Mouse (Mus musculus): Measurements from ENCODE around the gene Themis3.
A peak's percentile ranks its signal among the peaks of the same experiment; 100 is the strongest.
"Not testable (repeated sequence)": the region's sequence is repeated elsewhere in the genome, so short reads cannot be mapped to it uniquely, and the experiment has no call there.

Themis3 gene

DNA sequence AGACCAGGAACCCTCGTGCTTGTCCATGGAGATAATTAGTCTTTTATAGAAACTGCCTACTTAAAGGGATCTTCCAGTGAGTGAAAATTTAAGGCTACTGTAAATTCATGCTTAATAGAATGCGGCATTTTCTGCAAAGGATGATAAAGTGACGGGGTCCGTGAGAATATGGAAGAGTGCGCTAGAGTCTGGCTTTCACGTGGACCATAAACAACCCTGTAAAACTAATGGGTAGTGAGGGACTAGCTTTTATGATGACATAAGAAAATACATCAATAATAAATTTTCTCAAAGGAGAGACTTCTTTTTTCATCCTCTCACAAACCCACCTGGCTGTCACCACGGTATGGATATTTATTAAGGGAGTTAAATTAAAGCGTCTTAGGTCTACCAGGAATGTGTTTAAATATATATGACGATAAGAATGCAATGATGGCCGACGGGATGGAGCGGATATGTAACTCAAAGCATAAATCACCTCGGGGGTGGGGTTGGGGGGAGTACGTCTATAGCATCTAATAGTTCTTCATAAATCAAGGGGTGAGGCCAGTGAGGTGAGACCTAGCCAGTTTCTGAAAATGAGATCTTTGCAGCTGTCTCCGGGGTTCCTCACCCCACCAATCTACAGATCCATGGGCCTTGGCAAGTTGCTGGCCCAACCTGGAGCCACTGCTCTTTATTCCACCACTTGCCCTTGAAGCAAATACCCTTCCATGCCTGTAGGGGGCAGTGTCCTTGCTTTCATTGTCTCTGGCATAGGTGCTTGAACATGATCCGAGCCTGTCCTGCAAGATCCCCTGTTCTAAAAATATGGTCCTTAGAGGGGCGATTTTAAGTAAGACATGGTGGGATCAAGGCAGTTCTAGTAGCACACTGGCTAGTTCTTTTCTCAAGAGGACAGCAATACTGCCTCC, 35.8 kb downstream of the Themis3 start:
- DNase-seq (ENCODE audit: low read depth, low spot score), result peak; percentile 75

DNA sequence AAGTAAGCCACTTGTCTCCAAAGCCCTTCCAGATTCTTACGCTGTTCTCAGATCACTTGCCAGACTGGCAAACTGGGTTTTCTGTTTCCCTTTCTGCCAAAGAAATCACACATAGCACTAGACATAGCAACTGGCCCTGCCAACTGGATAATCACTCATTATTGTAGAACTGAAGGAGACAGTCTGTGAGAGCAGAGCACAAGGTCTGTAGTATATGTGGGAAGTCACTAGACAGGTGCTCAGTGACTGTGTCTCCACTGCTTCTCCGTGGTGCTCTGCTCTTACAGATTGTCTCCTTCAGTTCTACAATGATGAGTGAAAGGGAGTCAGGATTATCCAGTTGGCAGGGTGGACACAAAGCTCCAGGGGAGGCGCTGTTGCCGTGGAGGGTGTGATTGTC, 41.7 kb downstream of the Themis3 start:
- no peak for DNase-seq (ENCODE audit: low read depth, low spot score)

DNA sequence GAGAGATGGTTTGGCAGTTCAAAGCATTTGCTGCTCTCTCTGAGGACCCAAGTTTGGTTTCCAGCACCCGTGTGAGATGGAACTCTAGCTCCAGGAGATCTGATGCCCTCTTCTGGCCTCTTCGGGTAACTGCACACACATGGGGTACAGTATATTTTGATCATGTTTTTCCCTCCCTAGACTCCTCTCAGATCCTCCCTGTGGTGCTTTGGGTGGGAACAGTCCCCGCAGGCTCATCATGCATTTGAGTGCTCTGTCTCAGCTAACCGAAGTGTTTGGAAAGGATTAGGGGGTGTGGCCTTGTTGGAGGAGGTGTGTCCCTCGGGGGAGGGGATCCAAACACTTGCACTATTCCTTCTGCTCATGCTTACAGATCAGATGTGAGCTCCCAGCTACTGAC, 43.9 kb downstream of the Themis3 start:
- DNase-seq (ENCODE audit: low read depth, low spot score), result peak; percentile 40

DNA sequence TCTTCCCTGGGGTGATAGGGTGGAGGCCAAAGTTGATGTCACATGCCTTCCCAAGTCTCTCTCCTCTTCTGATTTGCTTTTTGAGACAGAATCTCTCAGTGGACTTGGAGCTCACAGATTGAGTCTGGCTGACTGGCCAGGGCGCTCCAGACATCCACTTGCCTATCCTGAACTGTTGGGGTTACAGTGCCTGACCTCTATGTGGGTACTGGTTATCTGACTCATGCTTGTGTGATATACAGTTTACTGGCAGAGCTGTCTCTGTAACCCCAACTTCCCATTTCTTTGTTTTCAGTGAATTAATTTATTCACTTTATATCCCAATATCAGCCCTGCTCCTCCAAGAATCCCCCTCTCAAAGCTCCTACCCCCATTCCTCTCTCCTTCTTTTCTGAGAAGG, 62.1 kb downstream of the Themis3 start:
- no peak for DNase-seq (ENCODE audit: low read depth, low spot score)

DNA sequence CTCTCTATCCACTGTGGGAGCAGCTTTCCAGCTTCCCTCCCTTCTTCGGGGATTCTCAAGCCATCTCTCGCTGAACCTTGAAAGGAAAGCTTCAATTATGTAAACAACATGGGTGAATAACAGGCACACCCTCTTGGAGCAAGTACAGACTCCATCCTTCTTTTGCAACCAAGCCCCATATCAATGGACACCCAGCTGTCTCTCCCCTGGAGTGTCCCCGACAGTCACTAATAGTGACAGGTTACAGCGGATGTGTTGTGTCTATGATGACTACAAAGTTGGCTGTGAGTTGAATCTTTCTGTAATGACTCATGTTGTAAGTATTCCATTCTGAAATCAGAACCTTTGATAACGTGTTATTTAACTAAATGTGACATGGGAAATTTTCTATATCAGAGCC, 71.0 kb downstream of the Themis3 start:
- DNase-seq (ENCODE audit: low read depth, low spot score), result no peak

DNA sequence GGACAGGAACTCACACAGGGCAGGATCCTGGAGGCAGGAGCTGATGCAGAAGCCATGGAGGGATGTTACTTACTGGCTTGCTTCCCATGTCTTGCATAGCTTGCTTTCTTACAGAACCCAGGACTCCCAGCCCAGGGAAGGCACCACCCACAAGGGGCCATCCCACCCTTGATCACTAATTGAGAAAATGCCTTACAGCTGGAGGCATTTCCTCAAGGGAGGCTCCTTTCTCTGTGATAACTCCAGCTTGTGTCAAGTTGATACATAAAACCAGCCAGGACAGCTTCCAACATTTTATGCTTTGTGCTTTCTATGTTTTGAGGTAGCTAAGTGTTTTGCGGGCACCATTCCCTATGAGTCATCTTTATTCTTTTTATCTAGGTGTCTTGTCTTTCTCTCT, 71.8 kb downstream of the Themis3 start:
- not testable (repeated sequence) for DNase-seq (ENCODE audit: low read depth, low spot score)

DNA sequence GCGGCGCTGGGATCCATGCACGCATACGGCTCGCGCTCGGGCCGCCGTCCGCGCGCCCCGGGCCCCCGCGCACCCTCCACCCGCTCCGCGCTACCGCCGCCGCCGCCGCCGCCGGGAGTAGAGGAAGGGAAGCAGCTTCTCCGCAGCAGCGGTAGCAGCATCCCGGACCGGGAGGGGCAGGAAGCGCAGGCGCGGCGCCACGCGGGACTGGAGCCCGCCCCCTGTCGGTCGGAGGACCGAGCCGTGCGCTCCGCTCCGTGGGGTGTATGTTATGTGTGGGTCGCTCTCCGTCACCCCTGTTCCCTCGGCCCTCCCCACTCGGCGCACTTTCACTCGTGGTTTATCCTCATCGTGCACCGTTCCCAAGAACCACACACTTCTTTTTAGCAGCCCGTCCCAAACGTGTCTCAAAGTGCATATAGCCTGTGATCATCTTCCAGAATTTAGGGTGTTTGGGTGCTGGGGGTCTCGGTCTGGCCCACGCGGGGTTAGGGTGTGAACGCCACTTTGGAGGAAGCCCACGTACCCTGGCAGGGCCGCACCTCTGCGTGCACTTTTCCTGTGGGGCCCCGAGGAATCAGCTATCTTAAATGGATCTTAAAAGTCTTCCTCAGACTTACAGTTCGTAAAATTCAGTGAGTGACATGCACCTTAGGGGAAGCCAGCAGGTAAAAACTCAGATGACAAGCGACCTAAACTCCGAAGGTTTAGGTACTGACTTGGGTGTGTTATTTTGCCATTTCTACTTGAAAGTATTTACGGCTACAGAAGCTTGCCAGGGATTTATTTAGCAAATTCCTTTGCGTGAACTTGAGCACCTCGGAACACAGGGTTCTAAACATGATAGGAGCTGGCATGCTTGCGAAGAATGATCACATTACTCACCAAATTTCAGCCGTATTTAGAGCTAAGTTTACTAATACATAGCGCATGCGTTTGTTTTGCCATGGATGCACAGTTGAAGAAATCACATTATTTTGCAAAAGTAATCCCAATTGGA, 74.6 kb downstream of the Themis3 start, which contains the start of gene Rab12:
Gene Rab12 (minus strand): TSS at position 176 of the 1,000 bp plus-strand sequence.
- DNase-seq (ENCODE audit: low read depth, low spot score), result peak; percentile 93

DNA sequence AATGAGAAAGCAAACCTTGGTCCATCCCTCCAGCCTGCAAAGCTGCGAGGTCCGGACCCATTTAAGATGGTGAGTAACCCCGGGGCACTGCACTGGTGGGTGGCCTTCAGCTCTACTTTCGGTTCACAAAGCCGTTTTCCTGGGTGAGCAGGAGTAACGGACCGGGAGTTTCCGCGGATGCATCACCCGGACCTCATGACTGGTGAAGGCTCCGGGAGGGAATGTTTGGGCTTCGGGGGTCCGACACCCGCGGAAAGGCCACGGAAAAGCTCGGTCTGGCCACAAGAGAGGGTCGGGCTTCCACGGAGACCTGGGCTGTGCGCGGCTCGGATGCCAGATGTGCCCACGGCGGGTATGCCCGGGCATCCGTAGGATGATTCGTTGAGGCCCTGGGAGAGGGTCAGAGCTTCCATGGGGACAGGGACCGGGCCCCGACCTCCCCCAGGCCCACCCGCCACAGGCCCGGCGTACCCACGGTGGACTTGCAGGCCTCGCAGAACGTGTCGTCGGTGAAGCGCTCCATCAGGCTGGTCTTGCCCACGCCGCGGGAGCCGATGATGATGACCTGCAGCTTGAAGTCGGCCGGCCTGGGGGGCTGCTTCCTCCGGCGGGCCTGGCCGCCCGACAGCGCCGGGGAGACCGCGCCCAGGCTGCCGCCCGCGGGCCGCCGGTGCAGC, 75.4 kb downstream of the Themis3 start:
- DNase-seq (ENCODE audit: low read depth, low spot score), result peak; percentile 62

DNA sequence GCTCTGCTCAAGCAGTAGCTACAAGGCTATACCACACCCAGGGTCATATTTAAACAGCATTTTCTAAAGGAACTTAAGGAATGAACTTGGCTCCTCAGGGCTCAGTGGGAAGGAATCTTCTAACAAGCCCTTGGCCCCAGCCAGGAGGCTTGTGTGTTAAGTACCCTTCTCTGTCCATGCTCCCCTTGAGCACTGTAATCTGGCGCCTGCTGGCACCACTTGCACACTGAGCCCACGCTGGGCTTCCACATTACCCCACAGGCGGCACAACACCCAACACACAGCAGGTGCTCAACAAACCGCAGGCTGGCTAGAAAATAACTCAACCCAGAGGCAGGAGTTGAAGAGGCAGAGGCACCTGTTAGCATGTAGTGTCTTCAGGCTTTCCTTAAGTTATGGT, 77.5 kb downstream of the Themis3 start:
- peak; percentile 39 for DNase-seq (ENCODE audit: low read depth, low spot score)

DNA sequence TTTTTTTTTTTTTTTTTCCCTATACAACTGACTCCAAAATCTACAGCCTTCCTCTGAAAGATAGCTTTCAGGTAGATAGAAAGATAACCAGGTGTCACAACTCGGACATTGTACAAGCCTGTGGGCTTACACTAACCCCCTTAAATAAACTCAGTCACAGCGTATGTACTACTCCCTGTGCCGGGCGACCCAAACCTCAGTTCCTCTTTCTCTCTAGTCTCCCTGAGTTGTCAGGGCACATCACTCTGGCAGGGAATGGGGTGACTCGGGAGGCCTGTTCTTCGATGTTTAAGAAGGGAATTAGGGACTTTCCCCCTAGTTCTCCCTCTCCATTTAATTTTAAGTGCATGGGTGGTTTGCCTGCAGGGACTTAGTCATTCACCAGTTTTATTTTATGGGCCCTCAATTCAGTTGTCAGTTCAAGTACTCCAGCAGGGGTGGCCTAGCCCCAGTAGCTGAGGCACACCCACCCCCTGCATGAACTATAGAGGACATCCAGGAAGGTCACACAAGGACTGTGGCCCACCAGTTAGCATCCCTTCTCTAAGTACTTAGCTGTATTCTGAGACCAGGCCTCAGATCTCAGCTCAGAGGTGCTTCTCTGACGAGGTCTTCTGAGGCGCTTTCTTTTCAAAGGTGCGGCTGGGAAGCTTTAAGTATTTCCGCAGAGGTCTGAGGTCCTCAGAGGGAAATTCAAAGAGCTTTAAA, 80.0 kb downstream of the Themis3 start:
- DNase-seq (ENCODE audit: low read depth, low spot score), result peak; percentile 71

DNA sequence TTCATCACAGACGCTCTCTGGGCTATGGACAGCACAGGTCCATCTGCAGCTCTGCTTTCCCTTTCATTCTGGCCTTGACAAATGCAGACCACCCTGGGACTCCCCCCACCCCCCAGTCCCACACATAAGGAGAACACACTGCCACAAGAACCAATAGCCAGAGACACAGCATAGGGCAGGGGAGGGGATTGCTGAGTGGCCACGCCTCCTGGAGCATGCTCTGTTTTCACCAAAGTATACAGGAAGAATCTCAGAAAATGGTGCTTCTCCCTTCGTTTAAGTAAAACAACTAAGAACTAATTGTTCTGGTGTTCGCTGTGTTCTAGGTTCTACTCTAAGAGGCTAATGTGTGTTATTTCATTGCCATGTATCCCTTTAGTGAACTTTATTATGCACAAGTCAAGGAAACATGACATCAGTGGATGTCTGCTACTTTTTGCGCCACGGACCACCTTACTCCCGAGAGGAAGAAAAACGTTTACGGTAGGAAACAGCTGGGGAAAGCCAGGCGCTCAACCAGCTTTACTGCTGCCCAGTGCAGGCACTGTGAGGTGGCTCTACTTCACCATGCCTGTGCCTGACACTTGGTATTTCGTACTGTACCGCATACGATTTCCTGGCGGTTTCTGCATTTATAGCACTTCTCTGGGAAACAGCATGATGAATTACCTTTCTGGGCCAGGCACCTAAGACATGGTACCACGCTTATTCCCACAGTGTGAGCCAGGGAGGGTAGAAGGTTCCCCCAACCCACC, 82.0 kb downstream of the Themis3 start:
- DNase-seq (ENCODE audit: low read depth, low spot score), result peak; percentile 58

DNA sequence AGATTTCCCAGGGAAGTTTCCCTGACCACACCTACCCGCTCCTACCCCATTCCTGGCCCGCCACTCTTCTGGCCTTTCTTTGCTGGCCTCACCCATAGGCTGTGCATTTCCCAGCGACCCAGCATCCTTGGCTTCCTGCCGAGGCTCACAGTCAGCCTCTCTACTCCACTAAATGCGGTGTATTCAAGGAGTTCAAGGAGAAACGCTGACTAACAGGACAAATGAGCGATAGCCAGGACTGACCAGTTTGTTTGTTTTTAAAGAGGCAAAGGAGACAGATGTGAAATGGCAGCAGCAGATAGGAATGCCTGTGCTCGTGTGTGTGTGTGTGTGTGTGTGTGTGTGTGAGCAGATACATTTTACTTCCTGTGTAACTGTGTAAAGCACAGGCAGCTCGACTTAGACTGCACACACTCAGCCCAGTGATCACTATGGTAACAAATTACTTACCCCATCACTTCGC, 84.2 kb downstream of the Themis3 start:
- DNase-seq (ENCODE audit: low read depth, low spot score), result peak; percentile 79

DNA sequence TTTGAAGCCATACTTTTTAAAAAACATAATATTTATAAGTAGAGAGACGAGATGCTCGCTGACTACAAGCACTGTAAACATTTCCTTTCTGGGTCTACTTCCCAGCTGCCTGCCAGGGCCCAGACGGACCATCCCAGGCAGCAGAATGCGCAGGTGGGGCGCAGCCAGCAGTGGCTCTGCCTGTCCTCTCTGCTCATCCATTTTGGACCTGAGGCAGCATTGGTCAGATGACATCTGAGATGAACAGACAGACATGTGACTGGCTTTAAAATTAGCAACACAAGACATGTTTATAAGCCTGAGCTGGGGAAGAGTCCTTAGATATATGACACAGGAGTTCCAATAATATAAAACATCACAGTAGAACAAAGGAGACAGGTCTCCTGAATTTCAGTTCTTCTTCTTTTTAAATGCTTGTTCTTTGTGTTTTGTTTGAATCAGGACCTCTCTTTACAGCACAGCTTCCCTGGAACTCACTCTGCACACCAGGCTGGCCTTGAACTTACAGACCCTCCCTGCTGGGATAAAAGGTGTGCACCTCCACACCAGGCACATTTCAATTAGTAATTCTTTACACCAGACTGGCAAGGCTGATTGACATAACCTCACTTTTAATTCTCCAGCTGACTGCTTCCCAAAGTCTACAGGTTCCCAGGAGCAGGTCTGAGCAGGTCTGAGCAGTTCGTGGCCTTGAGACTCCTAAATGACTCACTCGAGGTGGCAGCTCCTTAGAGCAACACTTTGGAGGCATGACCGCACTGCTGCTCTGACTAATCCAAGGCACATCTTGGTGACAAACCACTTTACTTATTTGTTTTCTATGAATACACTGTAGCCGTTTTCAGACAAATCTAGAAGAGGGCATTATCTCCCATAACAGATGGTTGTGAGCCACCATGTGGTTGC, 87.1 kb downstream of the Themis3 start:
- DNase-seq (ENCODE audit: low read depth, low spot score), result peak; percentile 67

DNA sequence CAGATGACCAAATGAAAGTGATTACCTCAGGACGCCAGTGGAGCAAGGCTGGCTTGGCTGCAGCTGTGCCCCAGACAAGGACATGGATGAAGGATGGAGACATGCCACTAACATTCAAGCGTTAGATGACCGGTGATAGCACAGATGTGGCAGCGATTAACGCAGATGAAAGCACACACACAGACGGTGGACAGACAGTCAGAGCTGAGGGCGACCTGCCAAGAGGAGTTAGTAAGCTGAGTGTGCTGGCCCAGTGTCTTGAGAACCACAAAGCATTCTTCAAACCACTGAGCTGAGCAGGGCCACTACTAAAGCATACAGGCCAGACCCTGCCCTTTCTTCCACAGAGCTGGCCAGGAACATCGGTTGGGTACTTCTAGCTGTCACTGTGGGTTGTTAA, 89.5 kb downstream of the Themis3 start:
- no peak for DNase-seq (ENCODE audit: low read depth, low spot score)

Measured in ZHBTc4 (cell line).